Comparison of ENCODE assay signal across 10 mouse cellular contexts in genomic region chr1:74794487-74795144, GRCm38 (mm10). TPM values are rescaled to one million over a fixed set of nuclear protein-coding genes. Genes with fewer than 3 reads are reported as not detected.
A peak's percentile ranks its signal among the peaks of the same experiment; 100 is the strongest.
DNase-seq lines count a peak whose midpoint lies in the region; ATAC-seq and TF ChIP-seq lines count a peak whose summit lies in the region.
"Had no signal": no experiment of that assay in that cellular context is flagged by ENCODE, and none has a peak within 500 bp of the region (broad histone marks: within the 10 kb centered on the region; RNA-seq: fewer than 3 reads in every experiment).

No protein-coding gene starts in this region.

- no peak for TF ChIP-seq EP300 in CH12.LX (IDR thresholded peaks at IDR 0.05; ENCODE audit: low read length)

- no peaks in the 10 kb centered on the region for H3K9me3 ChIP-seq in heart, embryonic 10.5 days
- H3K9me3 ChIP-seq in CH12.LX (replicated peaks; ENCODE audit: low read length) = no peaks in the 10 kb centered on the region
- no peaks in the 10 kb centered on the region for H3K9me3 ChIP-seq in forebrain, embryonic 14.5 days (replicated peaks; ENCODE audit: control insufficient read depth, low read length)
- no peaks in the 10 kb centered on the region for H3K9me3 ChIP-seq in liver, embryonic 13.5 days (replicated peaks)

- H3K79me2 ChIP-seq in CH12.LX (replicated peaks; ENCODE audit: control insufficient read depth, extremely low read depth, insufficient read depth, poor library complexity, severe bottlenecking) = peaks cover 17% of the 10 kb centered on the region

- dilution Hi-C loops in CH12.LX (cut with MboI; ENCODE audit: extremely low pct_ligation_motif_present, extremely low pct_unique_long_range_greater_than_20kb, low sequenced_read_pairs) = no loop called here

- no peak for ATAC-seq in forebrain, embryonic 14.5 days
- no peak for ATAC-seq in liver, embryonic 13.5 days (ENCODE audit: low read depth)

- H3K4me1 ChIP-seq in heart, embryonic 10.5 days = peaks cover 40% of the 10 kb centered on the region
- peaks cover 47 to 55% of the 10 kb centered on the region in 2 experiments for H3K4me1 ChIP-seq in CH12.LX (ENCODE audit: control insufficient read depth in 1 of 2, insufficient read depth in 2 of 2)
- peaks cover 22% of the 10 kb centered on the region for H3K4me1 ChIP-seq in forebrain, embryonic 14.5 days (ENCODE audit: control insufficient read depth, insufficient read depth, low read length)
- 0 out of 2 replicates have a peak, but pooled peaks cover 4% of the 10 kb centered on the region for H3K4me1 ChIP-seq in liver, embryonic 13.5 days (replicated peaks)

- peak overlapping the region; percentile 81 for H3K9ac ChIP-seq in CH12.LX (ENCODE audit: insufficient read depth, low read depth)
- H3K9ac ChIP-seq in forebrain, embryonic 14.5 days (ENCODE audit: low read length) = peak overlapping the region; percentile 18; the same call in 1 of the 2 replicates
- H3K9ac ChIP-seq in liver, embryonic 13.5 days = no peak overlapping the region

- no peak overlapping the region for H3K27ac ChIP-seq in heart, embryonic 10.5 days
- H3K27ac ChIP-seq in CH12.LX (ENCODE audit: insufficient read depth, low read depth) = peak overlapping the region; percentile 88
- no peak overlapping the region for H3K27ac ChIP-seq in forebrain, embryonic 14.5 days (ENCODE audit: low read depth, low read length)
- no peak overlapping the region for H3K27ac ChIP-seq in liver, embryonic 13.5 days

- TF ChIP-seq POLR2A in CH12.LX (IDR thresholded peaks at IDR 0.05; ENCODE audit: low read depth, low read length) = peak; percentile 31; the same call in 1 of the 2 replicates

- in situ Hi-C loops in CH12.LX (cut with MboI; ENCODE audit: low pct_ligation_motif_present, low pct_unique_long_range_greater_than_20kb, low sequenced_read_pairs) = no loop called here

- peaks cover 100% of the 10 kb centered on the region for H3K27me3 ChIP-seq in heart, embryonic 10.5 days (ENCODE audit: insufficient read depth, poor library complexity, severe bottlenecking)
- no peaks in the 10 kb centered on the region for H3K27me3 ChIP-seq in CH12.LX (replicated peaks)
- peaks cover 82% of the 10 kb centered on the region for H3K27me3 ChIP-seq in forebrain, embryonic 14.5 days (replicated peaks; ENCODE audit: control insufficient read depth, insufficient read depth, low read length)
- H3K27me3 ChIP-seq in liver, embryonic 13.5 days = peaks cover 100% of the 10 kb centered on the region

- TF ChIP-seq RAD21 in CH12.LX (IDR thresholded peaks at IDR 0.05; ENCODE audit: low read depth, low read length) = no peak

- H3K36me3 ChIP-seq in heart, embryonic 10.5 days = no peaks in the 10 kb centered on the region
- H3K36me3 ChIP-seq in CH12.LX (replicated peaks in 1 of 2; ENCODE audit: control insufficient read depth in 1 of 2, insufficient read depth in 1 of 2, low read length in 1 of 2) = peaks cover 0 to 60% of the 10 kb centered on the region in 2 experiments
- H3K36me3 ChIP-seq in forebrain, embryonic 14.5 days (ENCODE audit: control insufficient read depth, insufficient read depth, low read length) = no peaks in the 10 kb centered on the region
- H3K36me3 ChIP-seq in liver, embryonic 13.5 days = no peaks in the 10 kb centered on the region

- WGBS in heart, embryonic 10.5 days = under 1% methylated on average over 38 of the region's 38 CpGs
- 1% methylated on average over 32 of the region's 38 CpGs for WGBS in forebrain, embryonic 14.5 days
- 2% methylated on average over 38 of the region's 38 CpGs for WGBS in liver, embryonic 13.5 days (ENCODE audit: insufficient replicate concordance)

- peak overlapping the region; percentile 50 for H3K4me3 ChIP-seq in heart, embryonic 10.5 days
- peak overlapping the region; percentile 84 to 89 (median 88) for H3K4me3 ChIP-seq in CH12.LX (replicated peaks in 1 of 3; ENCODE audit: low read depth in 2 of 3, low read length in 2 of 3, poor library complexity in 1 of 3)
- peak overlapping the region; percentile 22; the same call in 1 of the 2 replicates for H3K4me3 ChIP-seq in forebrain, embryonic 14.5 days (ENCODE audit: low read depth, low read length)
- H3K4me3 ChIP-seq in liver, embryonic 13.5 days (replicated peaks) = peak overlapping the region; percentile 8

- no peak for DNase-seq in heart, embryonic 10.5 days (ENCODE audit: low spot score)
- DNase-seq in heart, adult 11 months = no peak
- DNase-seq in CH12.LX (ENCODE audit: extremely low read depth) = no peak
- peak; percentile 56 for DNase-seq in forebrain, embryonic 14.5 days (ENCODE audit: low spot score)
- no peak for DNase-seq in liver, embryonic 13.5 days
- no peak for DNase-seq in right cerebral cortex, adult 2 months (ENCODE audit: low spot score in 2 of 2)
- DNase-seq in layer of hippocampus, postnatal 25 days (ENCODE audit: extremely low spot score in 1 of 2, low spot score in 1 of 2) = no peak
- no peak for DNase-seq in right cerebral cortex, postnatal 4 days

- TF ChIP-seq CTCF in CH12.LX (conservative IDR thresholded peaks at IDR 0.05 in 1 of 2, IDR thresholded peaks at IDR 0.05 in 1 of 2; ENCODE audit: low read depth in 2 of 2, low read length in 2 of 2) = no peak

- H3K4me2 ChIP-seq in CH12.LX (ENCODE audit: insufficient read depth, low read depth, poor library complexity, severe bottlenecking) = peak overlapping the region; percentile 93
- peak overlapping the region; percentile 39 for H3K4me2 ChIP-seq in forebrain, embryonic 14.5 days (ENCODE audit: low read length)
- 0 out of 2 replicates have a peak overlapping the region, but pooled peaks have one; percentile 6 for H3K4me2 ChIP-seq in liver, embryonic 13.5 days

TF ChIP-seq in CH12.LX, 34 proteins besides CTCF, POLR2A, EP300 and RAD21 (continues in another document):
- peak; percentile 36 for TF ChIP-seq ETS1 (conservative IDR thresholded peaks at IDR 0.05; ENCODE audit: low read depth, low read length)
- TF ChIP-seq MYC (IDR thresholded peaks at IDR 0.05; ENCODE audit: low read depth, low read length) = no peak
- peak; percentile 42; the same call in 1 of the 2 replicates for TF ChIP-seq IRF4 (IDR thresholded peaks at IDR 0.05; ENCODE audit: low read depth, low read length)
- TF ChIP-seq SIN3A (IDR thresholded peaks at IDR 0.05; ENCODE audit: low read length) = peak; percentile 71
- no peak for TF ChIP-seq ZNF384 (IDR thresholded peaks at IDR 0.05; ENCODE audit: low read depth, low read length)
- no peak for TF ChIP-seq ZC3H11A (IDR thresholded peaks at IDR 0.05; ENCODE audit: low read depth, low read length)
- TF ChIP-seq JUN (IDR thresholded peaks at IDR 0.05; ENCODE audit: insufficient read depth, low read depth, low read length) = no peak
- no peak for TF ChIP-seq ELF1 (IDR thresholded peaks at IDR 0.05; ENCODE audit: low read depth, low read length)
- TF ChIP-seq BHLHE40 (IDR thresholded peaks at IDR 0.05; ENCODE audit: low read depth, low read length) = peak; percentile 73
- TF ChIP-seq MXI1 (IDR thresholded peaks at IDR 0.05; ENCODE audit: low read depth, low read length) = peak; percentile 74; the same call in 1 of the 2 replicates
- TF ChIP-seq PAX5 (IDR thresholded peaks at IDR 0.05; ENCODE audit: low read length) = no peak
- peak; percentile 75; the same call in 1 of the 2 replicates for TF ChIP-seq TCF12 (IDR thresholded peaks at IDR 0.05; ENCODE audit: low read depth, low read length)
- no peak for TF ChIP-seq SMC3 (IDR thresholded peaks at IDR 0.05; ENCODE audit: low read depth, low read length)
- no peak for TF ChIP-seq MAX (IDR thresholded peaks at IDR 0.05; ENCODE audit: low read length)
- TF ChIP-seq ZKSCAN1 (IDR thresholded peaks at IDR 0.05; ENCODE audit: borderline replicate concordance, low read depth, low read length) = no peak
- TF ChIP-seq ZMIZ1 (IDR thresholded peaks at IDR 0.05; ENCODE audit: low read depth, low read length) = peak; percentile 50; the same call in 1 of the 2 replicates
- TF ChIP-seq TBP (conservative IDR thresholded peaks at IDR 0.05; ENCODE audit: low read depth, low read length) = 0 out of 2 replicates have a peak, but pooled peaks have one; percentile 7
- TF ChIP-seq USF1 (IDR thresholded peaks at IDR 0.05; ENCODE audit: low read depth, low read length) = no peak
- TF ChIP-seq MEF2A (IDR thresholded peaks at IDR 0.05; ENCODE audit: borderline replicate concordance, low read depth, low read length) = no peak
- TF ChIP-seq NRF1 (IDR thresholded peaks at IDR 0.05; ENCODE audit: low read depth, low read length) = no peak
- TF ChIP-seq E2F4 (IDR thresholded peaks at IDR 0.05; ENCODE audit: insufficient replicate concordance, low read depth, low read length) = no peak
- TF ChIP-seq UBTF (IDR thresholded peaks at IDR 0.05; ENCODE audit: low read depth, low read length) = peak; percentile 64; the same call in 1 of the 2 replicates
- peak; percentile 45; the same call in 1 of the 2 replicates for TF ChIP-seq NELFE (IDR thresholded peaks at IDR 0.05; ENCODE audit: low read depth, low read length)

RNA-seq across cellular contexts. Expression of gene Wnt10a, which starts 3.3 kb away (rescaled TPM):
- polyA plus RNA-seq in heart, embryonic 10.5 days (2016; fragmentation: Nextera tagmentation; extraction: Ambion mirVana) = 0.07 and 0.29 TPM in 2 replicates
- 126 and 184 TPM in 2 replicates for total RNA-seq in CH12.LX (2012; rRNA removed)
- total RNA-seq in CH12.LX (2014; rRNA removed) = 142 and 155 TPM in 2 replicates
- polyA plus RNA-seq in CH12.LX (2012; ENCODE audit: insufficient read length, low read depth) = 170 and 187 TPM in 2 replicates
- 0.56 and 0.69 TPM in 2 replicates for polyA plus RNA-seq in forebrain, embryonic 14.5 days (2014; fragmentation: Nextera tagmentation; extraction: Ambion mirVana)
- polyA plus RNA-seq in liver, embryonic 13.5 days (2015; fragmentation: Nextera tagmentation; extraction: Ambion mirVana) = not detected in 2 replicates
- total RNA-seq in layer of hippocampus, postnatal 25 days (2021) = 1 to 10 TPM; 2.0 to 2.2 TPM
- total RNA-seq: MEL had no signal

RNA-seq across cellular contexts. Expression of gene Wnt6, which starts 22.9 kb away (rescaled TPM):
- 4.0 and 11.9 TPM in 2 replicates for polyA plus RNA-seq in heart, embryonic 10.5 days (2016; fragmentation: Nextera tagmentation; extraction: Ambion mirVana)
- total RNA-seq in CH12.LX (2012; rRNA removed) = 3.4 and 3.5 TPM in 2 replicates
- 0.67 and 0.89 TPM in 2 replicates for total RNA-seq in CH12.LX (2014; rRNA removed)
- polyA plus RNA-seq in CH12.LX (2012; ENCODE audit: insufficient read length, low read depth) = 1.6 and 1.7 TPM in 2 replicates
- 1.3 and 3.6 TPM in 2 replicates for polyA plus RNA-seq in forebrain, embryonic 14.5 days (2014; fragmentation: Nextera tagmentation; extraction: Ambion mirVana)
- polyA plus RNA-seq in liver, embryonic 13.5 days (2015; fragmentation: Nextera tagmentation; extraction: Ambion mirVana) = 0.15 and 0.41 TPM in 2 replicates
- under 1 TPM in 1 of 2 experiments, not detected in 1; 0.37 TPM for total RNA-seq in layer of hippocampus, postnatal 25 days (2021)
- total RNA-seq: MEL had no signal

RNA-seq across cellular contexts. Expression of gene Prkag3, which starts 45.6 kb away (rescaled TPM):
- polyA plus RNA-seq in heart, embryonic 10.5 days (2016; fragmentation: Nextera tagmentation; extraction: Ambion mirVana) = 2.3 and 6.8 TPM in 2 replicates
- total RNA-seq in CH12.LX (2012; rRNA removed) (0.08 and 0.13 TPM in 2 replicates), CH12.LX (2014; rRNA removed) (0.09 TPM in 1 of 2 replicates, not detected in the other)
- 0.12 TPM in 1 of 2 replicates, not detected in the other for polyA plus RNA-seq in CH12.LX (2012; ENCODE audit: insufficient read length, low read depth)
- not detected in 2 replicates for polyA plus RNA-seq in forebrain, embryonic 14.5 days (2014; fragmentation: Nextera tagmentation; extraction: Ambion mirVana)
- polyA plus RNA-seq in liver, embryonic 13.5 days (2015; fragmentation: Nextera tagmentation; extraction: Ambion mirVana) = 0.05 and 0.12 TPM in 2 replicates
- not detected for total RNA-seq in layer of hippocampus, postnatal 25 days (2021)
- total RNA-seq: layer of hippocampus, postnatal 10 days; MEL had no signal

Comparison
In these comparisons a context has a peak if more than half of its experiments do, and no peak if none do; other contexts are left out.
1. H3K4me3 ChIP-seq: peak in every context shown above with its lines; median percentile 88 in CH12.LX; 50 in heart, embryonic 10.5 days; 22 in forebrain, embryonic 14.5 days; 8 in liver, embryonic 13.5 days.
2. H3K4me2 ChIP-seq: peak in every context shown above with its lines; median percentile 93 in CH12.LX; 39 in forebrain, embryonic 14.5 days; 6 in liver, embryonic 13.5 days.
3. RNA of gene Wnt10a, which starts 3.3 kb away (polyA plus RNA-seq): 170 to 187 TPM in CH12.LX; 0.56 to 0.69 TPM in forebrain, embryonic 14.5 days, 0.07 to 0.29 TPM in heart, embryonic 10.5 days and not detected in liver, embryonic 13.5 days; every median in the first group is over 100 times any median in the second.